In genomic region chr7:27285698-27286066, GRCm38 (mm10) we compare ENCODE assay signal across 8 mouse cellular contexts. TPM values are rescaled to one million over a fixed set of nuclear protein-coding genes. Genes with fewer than 3 reads are reported as not detected.
DNase-seq lines count a peak whose midpoint lies in the region; ATAC-seq and TF ChIP-seq lines count a peak whose summit lies in the region.

No protein-coding gene starts in this region.

- H3K4me1 ChIP-seq in cortical plate, adult 2 months (ENCODE audit: control insufficient read depth, insufficient read depth, low read length): no peaks in the 10 kb centered on the region
- H3K4me1 ChIP-seq in limb, embryonic 13.5 days: peaks cover 10% of the 10 kb centered on the region
- H3K4me1 ChIP-seq in midbrain, embryonic 13.5 days (replicated peaks): peaks cover 9% of the 10 kb centered on the region
- no peaks in the 10 kb centered on the region for H3K4me1 ChIP-seq in stomach, postnatal 0 days (replicated peaks; ENCODE audit: control insufficient read depth, insufficient read depth)

- CTCF ChIA-PET in Patski (lab: Charles Lee): interaction anchor here (0.9 to 2.3 kb wide), 7 partner anchors 10 to 144 kb away, joined by 3 to 12 read pairs (median 3); no protein-coding TSS in a partner anchor

- POLR2A ChIA-PET in Patski (lab: Charles Lee): interaction anchor here (0.6 kb wide), 1 partner anchor 77 kb away, joined by 3 read pairs; no protein-coding TSS in a partner anchor

- no peak for TF ChIP-seq POLR2A in cortical plate, adult 2 months (IDR thresholded peaks at IDR 0.05; ENCODE audit: extremely low read depth, insufficient read depth, low read length)

- H3K9ac ChIP-seq in limb, embryonic 13.5 days: no peak overlapping the region
- H3K9ac ChIP-seq in midbrain, embryonic 13.5 days (replicated peaks): no peak overlapping the region
- no peak overlapping the region for H3K9ac ChIP-seq in stomach, postnatal 0 days (ENCODE audit: low read length)

- H3K4me3 ChIP-seq in cortical plate, adult 2 months (ENCODE audit: insufficient read depth, low read length): no peak overlapping the region
- peak overlapping the region; percentile 14 for H3K4me3 ChIP-seq in limb, embryonic 13.5 days
- H3K4me3 ChIP-seq in midbrain, embryonic 13.5 days (replicated peaks): no peak overlapping the region
- H3K4me3 ChIP-seq in stomach, postnatal 0 days (ENCODE audit: low read depth, low read length): no peak overlapping the region

- H3K4me2 ChIP-seq in limb, embryonic 13.5 days (replicated peaks): peak overlapping the region; percentile 45
- peak overlapping the region; percentile 32 for H3K4me2 ChIP-seq in midbrain, embryonic 13.5 days (replicated peaks)
- H3K4me2 ChIP-seq in stomach, postnatal 0 days (replicated peaks; ENCODE audit: low read depth): 0 out of 2 replicates have a peak overlapping the region, but pooled peaks have one; percentile 15

- intact Hi-C loops in gastrocnemius, postnatal 14 days (cut with DNase I; ENCODE audit: low total_unique reads): no loop called here

- DNase-seq in A20 (ENCODE audit: low read depth, low spot score) (peak; percentile 74), Patski (ENCODE audit: low read depth, low spot score) (no peak)
- peak; percentile 71 for DNase-seq in gastrocnemius, postnatal 14 days
- peak; percentile 74 for DNase-seq in stomach, postnatal 0 days (ENCODE audit: low spot score)

- peaks cover 21% of the 10 kb centered on the region for H3K36me3 ChIP-seq in limb, embryonic 13.5 days
- H3K36me3 ChIP-seq in midbrain, embryonic 13.5 days: peaks cover 23% of the 10 kb centered on the region
- peaks cover 5% of the 10 kb centered on the region; the same call in 1 of the 2 replicates for H3K36me3 ChIP-seq in stomach, postnatal 0 days (ENCODE audit: control insufficient read depth, insufficient read depth, low read length)

- H3K27ac ChIP-seq in cortical plate, adult 2 months (ENCODE audit: insufficient read depth, low read length): no peak overlapping the region
- H3K27ac ChIP-seq in limb, embryonic 13.5 days: no peak overlapping the region
- H3K27ac ChIP-seq in midbrain, embryonic 13.5 days: no peak overlapping the region
- H3K27ac ChIP-seq in stomach, postnatal 0 days (replicated peaks): peak overlapping the region; percentile 65; the same call in 1 of the 2 replicates

- no peaks in the 10 kb centered on the region for H3K9me3 ChIP-seq in limb, embryonic 13.5 days
- no peaks in the 10 kb centered on the region for H3K9me3 ChIP-seq in midbrain, embryonic 13.5 days
- no peaks in the 10 kb centered on the region for H3K9me3 ChIP-seq in stomach, postnatal 0 days (ENCODE audit: control insufficient read depth, low read length)

- ATAC-seq in Patski: peak; percentile 47
- ATAC-seq in inflammation-experienced regulatory T-cells, adult 6 months: peak; percentile 72
- ATAC-seq in limb, embryonic 13.5 days (ENCODE audit: low FRiP score, low read depth): peak; percentile 74; the same call in 1 of the 2 replicates
- ATAC-seq in midbrain, embryonic 13.5 days: peak; percentile 79
- ATAC-seq in stomach, postnatal 0 days (ENCODE audit: low FRiP score, low TSS enrichment): peak; percentile 76

- 5% methylated on average over 8 of the region's 8 CpGs for whole genome bisulfite sequencing in limb, embryonic 13.5 days
- WGBS in midbrain, embryonic 13.5 days: 4% methylated on average over 8 of the region's 8 CpGs
- WGBS in stomach, postnatal 0 days: 4% methylated on average over 8 of the region's 8 CpGs

- peak; percentile 71 for TF ChIP-seq CTCF in Patski (IDR thresholded peaks at IDR 0.05)
- peak; percentile 63 for TF ChIP-seq CTCF in cortical plate, adult 2 months (IDR thresholded peaks at IDR 0.05; ENCODE audit: extremely low read depth, insufficient read depth, low read length)
- peak; percentile 89 for TF ChIP-seq CTCF in stomach, postnatal 0 days (IDR thresholded peaks at IDR 0.05; ENCODE audit: low read depth)

- no peak for TF ChIP-seq EP300 in stomach, postnatal 0 days (optimal IDR thresholded peaks at IDR 0.05)

- H3K27me3 ChIP-seq in Patski: peaks cover 7% of the 10 kb centered on the region
- peaks cover 16% of the 10 kb centered on the region for H3K27me3 ChIP-seq in limb, embryonic 13.5 days
- H3K27me3 ChIP-seq in midbrain, embryonic 13.5 days: peaks cover 6% of the 10 kb centered on the region
- H3K27me3 ChIP-seq in stomach, postnatal 0 days (ENCODE audit: control insufficient read depth, insufficient read depth, low read length): no peaks in the 10 kb centered on the region

- in situ Hi-C loops in Patski (cut with MboI; ENCODE audit: low pct_unique_long_range_greater_than_20kb): loop anchor here (25.0 kb wide), 1 partner anchor 523 kb away; the partner anchor contains the start of gene Cyp2b19

RNA-seq across cellular contexts. Expression of gene Numbl, which starts 27.4 kb away (rescaled TPM):
- 9.6 TPM for polyA plus RNA-seq in Patski (2021)
- polyA plus RNA-seq in cortical plate, adult 2 months (2012; rRNA removed): 108 TPM in 2 replicates
- total RNA-seq in gastrocnemius, postnatal 14 days (2021): 10 to 100 TPM in 1 of 2 experiments, 1 to 10 TPM in 1; 8.0 to 10.2 TPM
- polyA plus RNA-seq in inflammation-experienced regulatory T-cells, adult 6 months (2017; shearing (Covaris generic)): under 1 TPM; 0.15 to 0.38 (median 0.15) TPM
- 32.3 and 34.1 TPM in 2 replicates for polyA plus RNA-seq in limb, embryonic 13.5 days (2015; fragmentation: Nextera tagmentation; extraction: Ambion mirVana)
- 39.4 and 51.6 TPM in 2 replicates for polyA plus RNA-seq in midbrain, embryonic 13.5 days (2015; fragmentation: Nextera tagmentation; extraction: Ambion mirVana)
- 12.8 and 14.6 TPM in 2 replicates for polyA plus RNA-seq in stomach, postnatal 0 days (2015; fragmentation: Nextera tagmentation; extraction: Ambion mirVana)

RNA-seq across cellular contexts. Expression of gene Ltbp4, which starts 51.8 kb away (rescaled TPM):
- 10.3 TPM for polyA plus RNA-seq in Patski (2021)
- 54.5 and 62.3 TPM in 2 replicates for polyA plus RNA-seq in cortical plate, adult 2 months (2012; rRNA removed)
- 100 to 1,000 TPM; 122 to 151 TPM for total RNA-seq in gastrocnemius, postnatal 14 days (2021)
- polyA plus RNA-seq in inflammation-experienced regulatory T-cells, adult 6 months (2017; shearing (Covaris generic)): 1 to 10 TPM in 1 of 3 experiments, under 1 TPM in 2; 0.45 to 1.2 (median 0.50) TPM
- polyA plus RNA-seq in limb, embryonic 13.5 days (2015; fragmentation: Nextera tagmentation; extraction: Ambion mirVana): 25.8 and 29.3 TPM in 2 replicates
- 8.0 and 9.1 TPM in 2 replicates for polyA plus RNA-seq in midbrain, embryonic 13.5 days (2015; fragmentation: Nextera tagmentation; extraction: Ambion mirVana)
- polyA plus RNA-seq in stomach, postnatal 0 days (2015; fragmentation: Nextera tagmentation; extraction: Ambion mirVana): 81.0 and 94.8 TPM in 2 replicates

RNA-seq across cellular contexts. Expression of gene Coq8b, which starts 52.9 kb away (rescaled TPM):
- polyA plus RNA-seq in Patski (2021): 39.6 TPM
- polyA plus RNA-seq in cortical plate, adult 2 months (2012; rRNA removed): 30.6 and 31.8 TPM in 2 replicates
- total RNA-seq in gastrocnemius, postnatal 14 days (2021): 1 to 10 TPM; 3.9 to 4.1 TPM
- polyA plus RNA-seq in inflammation-experienced regulatory T-cells, adult 6 months (2017; shearing (Covaris generic)): 10 to 100 TPM in 2 of 3 experiments, 1 to 10 TPM in 1; 9.5 to 14.0 (median 10.9) TPM
- 17.7 and 18.5 TPM in 2 replicates for polyA plus RNA-seq in limb, embryonic 13.5 days (2015; fragmentation: Nextera tagmentation; extraction: Ambion mirVana)
- polyA plus RNA-seq in midbrain, embryonic 13.5 days (2015; fragmentation: Nextera tagmentation; extraction: Ambion mirVana): 25.3 and 25.5 TPM in 2 replicates
- 25.0 and 26.6 TPM in 2 replicates for polyA plus RNA-seq in stomach, postnatal 0 days (2015; fragmentation: Nextera tagmentation; extraction: Ambion mirVana)

RNA-seq across cellular contexts. Expression of gene Itpkc, which starts 57.2 kb away (rescaled TPM):
- polyA plus RNA-seq in Patski (2021): 6.5 TPM
- 5.8 and 6.8 TPM in 2 replicates for polyA plus RNA-seq in cortical plate, adult 2 months (2012; rRNA removed)
- total RNA-seq in gastrocnemius, postnatal 14 days (2021): 1 to 10 TPM; 3.2 to 3.9 TPM
- polyA plus RNA-seq in inflammation-experienced regulatory T-cells, adult 6 months (2017; shearing (Covaris generic)): under 1 TPM; 0.49 to 0.83 (median 0.58) TPM
- polyA plus RNA-seq in limb, embryonic 13.5 days (2015; fragmentation: Nextera tagmentation; extraction: Ambion mirVana): 6.6 and 7.2 TPM in 2 replicates
- polyA plus RNA-seq in midbrain, embryonic 13.5 days (2015; fragmentation: Nextera tagmentation; extraction: Ambion mirVana): 6.7 and 7.6 TPM in 2 replicates
- polyA plus RNA-seq in stomach, postnatal 0 days (2015; fragmentation: Nextera tagmentation; extraction: Ambion mirVana): 11.6 and 12.2 TPM in 2 replicates
